Mouse (Mus musculus): Measurements from ENCODE around the gene Hnrnpa1. TPM values are rescaled to one million over a fixed set of nuclear protein-coding genes. Genes with fewer than 3 reads are reported as not detected.

Hnrnpa1 gene
- polyA plus RNA-seq, 1 experiment = 1,787 TPM

DNA sequence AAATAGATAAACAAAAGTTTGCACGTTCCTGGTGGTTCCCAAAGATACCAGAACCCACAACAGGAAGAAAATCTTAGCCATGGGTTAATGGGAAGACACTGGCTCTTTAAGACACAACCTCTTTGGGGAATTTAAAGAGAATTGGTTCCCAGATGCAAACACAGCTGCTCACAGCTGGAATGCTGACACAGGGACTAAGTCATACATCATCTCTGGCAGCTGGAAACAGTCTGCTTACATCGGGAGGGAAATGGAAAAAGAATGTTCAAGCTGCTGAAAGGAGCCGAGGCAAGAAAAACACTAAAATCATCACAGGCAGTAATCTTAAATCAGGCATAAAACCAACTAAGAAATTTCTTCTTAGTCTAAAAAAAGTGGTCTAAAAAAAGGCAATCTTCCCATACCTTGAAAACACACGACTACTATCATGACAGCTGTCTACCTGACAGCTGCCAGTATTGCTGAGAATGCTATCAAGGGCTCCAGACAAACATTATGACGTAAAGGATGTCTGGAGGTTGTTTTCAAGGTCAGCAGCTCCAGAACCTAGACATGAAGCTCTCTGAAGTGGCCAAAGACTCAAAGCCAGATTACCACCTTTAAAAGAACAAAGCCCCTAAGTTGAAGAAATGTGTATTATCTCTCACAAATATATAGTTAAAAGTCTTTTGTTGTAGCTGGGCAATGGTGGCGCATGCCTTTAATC lies 38.0 kb upstream of the Hnrnpa1 start:
- Histone ChIP-seq H3K9ac (ENCODE audit: low read depth, poor library complexity, severe bottlenecking) (no peak overlapping the region), H3K9me3 (replicated peaks; ENCODE audit: control insufficient read depth, insufficient read depth, low read length, poor library complexity, severe bottlenecking) (no peaks in the 10 kb centered on the region), H3K4me1 (ENCODE audit: control insufficient read depth, insufficient read depth, low read length) (no peaks in the 10 kb centered on the region), H3K36me3 (ENCODE audit: control insufficient read depth, insufficient read depth, low read length, poor library complexity, severe bottlenecking) (peaks cover 84% of the 10 kb centered on the region), H3K27me3 (ENCODE audit: control insufficient read depth, insufficient read depth, low read length, poor library complexity, severe bottlenecking) (no peaks in the 10 kb centered on the region), H3K4me3 (ENCODE audit: low read depth, low read length) (no peak overlapping the region), H3K27ac (ENCODE audit: insufficient read depth, low read length) (no peak overlapping the region)
- no peak for TF ChIP-seq CTCF (IDR thresholded peaks at IDR 0.05; ENCODE audit: low read depth, low read length)
- no peak for TF ChIP-seq EP300 (IDR thresholded peaks at IDR 0.05; ENCODE audit: insufficient read depth, low read depth, low read length)
- no peak for TF ChIP-seq POLR2A (IDR thresholded peaks at IDR 0.05; ENCODE audit: insufficient read depth, low read length)

DNA sequence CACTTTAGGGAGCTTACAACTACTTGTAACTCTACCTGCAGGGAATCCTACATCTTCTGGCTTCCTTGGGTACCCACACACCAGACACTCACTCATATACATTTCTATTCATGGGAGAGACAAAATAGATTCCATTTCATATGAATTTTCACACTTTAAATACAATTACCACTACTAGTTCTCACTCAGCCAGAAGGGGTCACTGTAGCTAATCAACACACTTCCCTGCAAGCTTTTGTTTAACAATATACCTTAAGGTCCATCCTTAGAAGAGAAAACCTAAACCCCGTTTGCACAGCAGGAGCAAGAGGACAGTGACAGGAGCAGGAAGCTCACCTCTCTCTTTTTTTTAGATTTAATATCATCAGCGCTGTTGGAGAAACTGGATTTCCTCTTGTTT lies 35.1 kb upstream of the Hnrnpa1 start:
- Histone ChIP-seq H3K27ac (ENCODE audit: insufficient read depth, low read length) (no peak overlapping the region), H3K9me3 (replicated peaks; ENCODE audit: control insufficient read depth, insufficient read depth, low read length, poor library complexity, severe bottlenecking) (no peaks in the 10 kb centered on the region), H3K4me1 (ENCODE audit: control insufficient read depth, insufficient read depth, low read length) (no peaks in the 10 kb centered on the region), H3K36me3 (ENCODE audit: control insufficient read depth, insufficient read depth, low read length, poor library complexity, severe bottlenecking) (peaks cover 69% of the 10 kb centered on the region), H3K27me3 (ENCODE audit: control insufficient read depth, insufficient read depth, low read length, poor library complexity, severe bottlenecking) (no peaks in the 10 kb centered on the region), H3K9ac (ENCODE audit: low read depth, poor library complexity, severe bottlenecking) (no peak overlapping the region), H3K4me3 (ENCODE audit: low read depth, low read length) (no peak overlapping the region)
- TF ChIP-seq POLR2A (IDR thresholded peaks at IDR 0.05; ENCODE audit: insufficient read depth, low read length) (no peak), CTCF (IDR thresholded peaks at IDR 0.05; ENCODE audit: low read depth, low read length) (no peak), EP300 (IDR thresholded peaks at IDR 0.05; ENCODE audit: insufficient read depth, low read depth, low read length) (no peak)

- Histone ChIP-seq H3K9ac (ENCODE audit: low read depth, poor library complexity, severe bottlenecking) (peak overlapping the region; percentile 76), H3K9me3 (replicated peaks; ENCODE audit: control insufficient read depth, insufficient read depth, low read length, poor library complexity, severe bottlenecking) (no peaks in the 10 kb centered on the region), H3K27ac (ENCODE audit: insufficient read depth, low read length) (peak overlapping the region; percentile 98), H3K27me3 (ENCODE audit: control insufficient read depth, insufficient read depth, low read length, poor library complexity, severe bottlenecking) (no peaks in the 10 kb centered on the region), H3K36me3 (ENCODE audit: control insufficient read depth, insufficient read depth, low read length, poor library complexity, severe bottlenecking) (peaks cover 27% of the 10 kb centered on the region), H3K4me1 (ENCODE audit: control insufficient read depth, insufficient read depth, low read length) (peaks cover 3% of the 10 kb centered on the region), H3K4me3 (ENCODE audit: low read depth, low read length) (peak overlapping the region; percentile 30; the same call in 1 of the 2 replicates)
- TF ChIP-seq EP300 (IDR thresholded peaks at IDR 0.05; ENCODE audit: insufficient read depth, low read depth, low read length) (no peak), POLR2A (IDR thresholded peaks at IDR 0.05; ENCODE audit: insufficient read depth, low read length) (no peak), CTCF (IDR thresholded peaks at IDR 0.05; ENCODE audit: low read depth, low read length) (no peak)
Observed at GRCm38 (mm10) chr15:103214149-103214548, 26.1 kb upstream of the Hnrnpa1 start.

GRCm38 (mm10) chr15:103214971-103215907 lies 25.0 kb upstream of the Hnrnpa1 start:
- Histone ChIP-seq H3K4me1 (ENCODE audit: control insufficient read depth, insufficient read depth, low read length) (peaks cover 3% of the 10 kb centered on the region), H3K9ac (ENCODE audit: low read depth, poor library complexity, severe bottlenecking) (peak overlapping the region; percentile 76), H3K27me3 (ENCODE audit: control insufficient read depth, insufficient read depth, low read length, poor library complexity, severe bottlenecking) (no peaks in the 10 kb centered on the region), H3K36me3 (ENCODE audit: control insufficient read depth, insufficient read depth, low read length, poor library complexity, severe bottlenecking) (peaks cover 29% of the 10 kb centered on the region), H3K27ac (ENCODE audit: insufficient read depth, low read length) (peak overlapping the region; percentile 100), H3K9me3 (replicated peaks; ENCODE audit: control insufficient read depth, insufficient read depth, low read length, poor library complexity, severe bottlenecking) (no peaks in the 10 kb centered on the region), H3K4me3 (ENCODE audit: low read depth, low read length) (peak overlapping the region; percentile 58)
- TF ChIP-seq POLR2A (IDR thresholded peaks at IDR 0.05; ENCODE audit: insufficient read depth, low read length) = no peak
- peak; percentile 94 for TF ChIP-seq EP300 (IDR thresholded peaks at IDR 0.05; ENCODE audit: insufficient read depth, low read depth, low read length)

- H3K4me1 ChIP-seq (ENCODE audit: control insufficient read depth, insufficient read depth, low read length) = no peaks in the 10 kb centered on the region
- peak overlapping the region; percentile 69; the same call in 1 of the 2 replicates for H3K9ac ChIP-seq (ENCODE audit: low read depth, poor library complexity, severe bottlenecking)
Observed at GRCm38 (mm10) chr15:103216052-103216451, 24.2 kb upstream of the Hnrnpa1 start.

More at GRCm38 (mm10) chr15:103216052-103216451, 24.2 kb upstream of the Hnrnpa1 start:
- Histone ChIP-seq H3K27me3 (ENCODE audit: control insufficient read depth, insufficient read depth, low read length, poor library complexity, severe bottlenecking) (no peaks in the 10 kb centered on the region), H3K9me3 (replicated peaks; ENCODE audit: control insufficient read depth, insufficient read depth, low read length, poor library complexity, severe bottlenecking) (no peaks in the 10 kb centered on the region), H3K36me3 (ENCODE audit: control insufficient read depth, insufficient read depth, low read length, poor library complexity, severe bottlenecking) (peaks cover 28% of the 10 kb centered on the region), H3K27ac (ENCODE audit: insufficient read depth, low read length) (peak overlapping the region; percentile 100), H3K4me3 (ENCODE audit: low read depth, low read length) (peak overlapping the region; percentile 34; the same call in 1 of the 2 replicates)
- TF ChIP-seq POLR2A (IDR thresholded peaks at IDR 0.05; ENCODE audit: insufficient read depth, low read length) = peak; percentile 19
- peak; percentile 69 for TF ChIP-seq EP300 (IDR thresholded peaks at IDR 0.05; ENCODE audit: insufficient read depth, low read depth, low read length)
- no peak for TF ChIP-seq CTCF (IDR thresholded peaks at IDR 0.05; ENCODE audit: low read depth, low read length)
